Mouse (Mus musculus) hindbrain, embryonic 15.5 days (tissue): ENCODE results near the gene Msrb3. TPM values are rescaled to one million over a fixed set of nuclear protein-coding genes. Genes with fewer than 3 reads are reported as not detected.

Experiments used
- ATAC-seq: fragments of 200-750 bp; cut with Nextera tagmentation; 2 replicates; pipeline ENCODE4 v1.8.0; 2017; ENCODE audit warnings: low read depth, moderate number of reproducible peaks, moderate TSS enrichment; ENCODE audit not compliant: low FRiP score
- H3K27ac ChIP-seq: fragments of 300-500 bp; sonication (generic); replicated peaks from 2 replicates; pipeline ENCODE4 v1.5.1; 2015; ENCODE audit warnings: mild to moderate bottlenecking, inconsistent platforms
- H3K27me3 ChIP-seq: fragments of 300-500 bp; sonication (generic); 2 replicates; pipeline ENCODE4 v1.6.1; 2015; ENCODE audit warnings: control low read depth, inconsistent platforms
- H3K36me3 ChIP-seq: fragments of 300-500 bp; sonication (generic); 2 replicates; pipeline ENCODE4 v1.6.1; 2015; ENCODE audit warnings: control low read depth, inconsistent platforms
- H3K4me1 ChIP-seq: fragments of 300-500 bp; sonication (generic); replicated peaks from 2 replicates; pipeline ENCODE4 v1.6.1; 2015; ENCODE audit warnings: control low read depth, inconsistent platforms
- H3K4me2 ChIP-seq: fragments of 300-500 bp; sonication (generic); 2 replicates; pipeline ENCODE4 v1.6.1; 2015; ENCODE audit warnings: moderate library complexity, mild to moderate bottlenecking, inconsistent platforms
- H3K4me3 ChIP-seq: fragments of 300-500 bp; sonication (generic); 2 replicates; pipeline ENCODE4 v1.5.1; 2015; ENCODE audit warnings: mild to moderate bottlenecking, inconsistent platforms
- H3K9ac ChIP-seq: fragments of 300-500 bp; sonication (generic); 2 replicates; pipeline ENCODE4 v1.6.1; 2015; ENCODE audit warnings: inconsistent platforms
- H3K9me3 ChIP-seq: fragments of 300-500 bp; sonication (generic); 2 replicates; pipeline ENCODE4 v1.6.1; 2016; ENCODE audit warnings: control low read depth, inconsistent platforms
- whole genome bisulfite sequencing: fragments of 180-500 bp; shearing (Covaris S2); methylation state at CpG from one replicate; pipeline ENCODE4 v1.1.7; 2015; 5-methylcytosine and 5-hydroxymethylcytosine counted together
- polyA plus RNA-seq: library from polyadenylated mRNA; unstranded; fragments of >200 nt; fragmentation: Nextera tagmentation; extraction: Ambion mirVana; gene quantifications from 2 replicates; pipeline ENCODE4 v1.2.1, GENCODE M21; 2015

Msrb3 gene
- 1.5 and 2.0 TPM in 2 replicates for polyA plus RNA-seq

DNA sequence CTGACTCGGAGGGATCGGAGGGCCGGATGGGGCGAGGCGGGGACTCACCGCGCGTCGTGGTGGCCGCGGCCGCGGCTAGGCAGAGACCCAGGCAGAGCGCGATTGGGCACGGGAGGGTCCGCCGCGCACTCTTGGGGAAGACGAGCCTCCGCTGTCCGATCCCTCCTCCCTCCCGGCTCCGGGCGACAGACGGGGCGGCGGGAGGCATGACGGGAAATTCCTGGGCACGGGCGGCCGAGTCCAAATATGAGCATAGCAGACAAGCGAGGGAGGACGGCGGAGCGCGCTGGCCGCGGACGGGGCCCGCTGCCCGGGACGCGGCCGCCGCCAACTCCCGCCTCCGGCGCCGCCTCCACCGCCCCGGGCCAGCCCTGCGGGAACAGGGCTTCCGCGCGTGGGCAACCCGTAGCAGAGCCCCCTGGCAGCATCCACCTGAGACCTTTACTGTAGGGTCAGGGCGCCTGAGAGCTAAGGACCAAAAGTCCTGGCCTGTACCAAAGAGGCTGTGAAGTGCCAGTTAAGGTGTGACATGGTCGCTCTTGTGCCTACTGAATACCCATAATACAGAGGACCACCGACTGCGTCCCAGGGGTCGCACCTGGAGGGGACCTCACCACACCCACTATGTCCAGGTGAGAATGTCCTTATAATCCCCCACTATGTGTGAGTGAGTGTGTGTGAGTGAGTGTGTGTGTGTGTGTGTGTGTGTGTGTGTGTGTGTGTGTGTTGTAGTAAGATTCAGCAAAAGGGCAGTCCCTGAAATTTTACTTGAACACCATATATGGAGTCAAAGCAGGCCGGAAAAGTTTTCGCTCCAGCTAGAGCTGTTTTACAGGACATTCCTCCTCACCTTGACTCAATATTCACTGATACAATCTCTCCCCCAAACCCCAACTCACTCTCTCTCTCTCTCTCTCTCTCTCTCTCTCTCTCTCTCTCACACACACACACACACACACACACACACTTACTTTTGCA, at the start of gene Msrb3:
Gene Msrb3, minus strand, starts transcription at position 317 of the 978 bp plus-strand sequence.
- peak within 1 kb of the TSS; percentile 99 for H3K4me2 ChIP-seq
- peak within 1 kb of the TSS; percentile 59 for H3K9ac ChIP-seq
- H3K36me3 ChIP-seq: no peaks in the 10 kb centered on the region
- H3K27me3 ChIP-seq: peaks cover 9% of the 10 kb centered on the region
- 3% methylated on average over 50 of the region's 64 CpGs for WGBS
- H3K27ac ChIP-seq: no peak within 1 kb of the TSS
- H3K4me1 ChIP-seq: peaks cover 11% of the 10 kb centered on the region
- peak within 1 kb of the TSS; percentile 68 for H3K4me3 ChIP-seq
- H3K9me3 ChIP-seq: no peaks in the 10 kb centered on the region
- peak; percentile 84 for ATAC-seq

DNA sequence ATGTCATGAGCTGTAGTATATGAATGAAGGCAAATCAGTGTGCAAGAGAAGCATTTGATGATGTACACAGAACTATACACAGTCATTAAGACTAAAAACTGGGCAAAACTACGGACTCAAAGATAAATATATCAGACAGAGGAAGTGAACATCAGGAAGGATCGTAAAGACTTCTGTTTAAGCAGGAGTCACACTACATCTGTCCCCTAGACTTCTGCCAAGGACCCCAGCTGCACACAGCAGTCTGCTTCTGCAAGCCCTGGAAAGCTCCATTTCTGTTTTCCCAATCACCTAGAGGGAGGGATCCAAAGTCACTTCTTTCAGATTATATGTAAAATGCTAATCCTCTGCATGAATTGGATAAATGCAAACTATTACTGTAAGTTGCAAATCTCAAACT, 49.6 kb upstream of the Msrb3 start:
- no peaks in the 10 kb centered on the region for H3K36me3 ChIP-seq
- no peaks in the 10 kb centered on the region for H3K27me3 ChIP-seq
- H3K9ac ChIP-seq: no peak overlapping the region
- no peaks in the 10 kb centered on the region for H3K4me1 ChIP-seq
- no peak overlapping the region for H3K27ac ChIP-seq
- H3K9me3 ChIP-seq: no peaks in the 10 kb centered on the region
- ATAC-seq: no peak
- WGBS: 89% methylated on average over 2 of the region's 2 CpGs
- H3K4me3 ChIP-seq: no peak overlapping the region
- H3K4me2 ChIP-seq: no peak overlapping the region

DNA sequence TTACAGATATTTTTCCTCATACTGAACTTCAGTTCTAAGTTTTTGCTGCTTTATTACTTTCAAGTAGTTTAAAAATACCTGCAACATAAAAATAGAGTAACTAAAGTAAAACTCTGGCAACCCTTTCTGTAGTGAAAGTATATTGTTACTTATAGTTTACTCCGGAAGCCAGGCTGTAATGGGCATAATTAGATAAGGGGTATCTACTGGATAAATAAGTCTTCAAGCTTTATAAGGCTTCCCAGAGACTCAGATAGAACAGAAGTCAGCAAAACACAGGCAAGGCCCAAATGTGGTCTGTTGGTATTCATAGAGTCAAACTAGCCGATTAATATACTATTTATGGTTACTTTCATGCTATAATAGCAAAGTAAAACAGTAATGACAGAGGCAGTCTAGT, 48.9 kb upstream of the Msrb3 start:
- Histone ChIP-seq H3K4me1 (no peaks in the 10 kb centered on the region), H3K27ac (no peak overlapping the region), H3K9me3 (no peaks in the 10 kb centered on the region), H3K4me2 (no peak overlapping the region), H3K36me3 (no peaks in the 10 kb centered on the region), H3K27me3 (no peaks in the 10 kb centered on the region), H3K4me3 (no peak overlapping the region), H3K9ac (no peak overlapping the region)
- no peak for ATAC-seq
- WGBS: 90% methylated on average over 2 of the region's 2 CpGs

DNA sequence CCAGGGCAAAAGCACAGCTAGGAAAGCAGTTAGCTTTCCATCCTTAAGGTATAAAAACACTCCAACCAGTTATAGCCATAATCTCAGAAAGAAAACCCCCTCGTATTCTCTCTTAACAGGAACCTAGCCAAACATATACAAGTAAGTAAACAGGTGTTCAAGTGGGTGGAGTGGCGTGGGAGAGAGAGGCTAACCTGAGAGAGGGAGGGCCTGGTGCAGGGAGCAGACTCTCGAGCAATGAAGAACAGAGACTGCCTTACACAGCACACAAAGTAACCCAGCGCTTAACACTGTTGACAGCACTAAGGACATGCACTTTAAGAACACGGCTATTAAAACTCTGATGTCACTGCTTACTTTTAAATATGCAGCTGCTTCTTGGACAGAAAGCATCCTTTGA, 47.9 kb upstream of the Msrb3 start:
- Histone ChIP-seq H3K4me1 (no peaks in the 10 kb centered on the region), H3K27me3 (no peaks in the 10 kb centered on the region), H3K4me3 (no peak overlapping the region), H3K4me2 (no peak overlapping the region), H3K27ac (no peak overlapping the region), H3K9me3 (no peaks in the 10 kb centered on the region), H3K36me3 (no peaks in the 10 kb centered on the region), H3K9ac (no peak overlapping the region)
- ATAC-seq: no peak
- 91% methylated on average over 5 of the region's 5 CpGs for WGBS

DNA sequence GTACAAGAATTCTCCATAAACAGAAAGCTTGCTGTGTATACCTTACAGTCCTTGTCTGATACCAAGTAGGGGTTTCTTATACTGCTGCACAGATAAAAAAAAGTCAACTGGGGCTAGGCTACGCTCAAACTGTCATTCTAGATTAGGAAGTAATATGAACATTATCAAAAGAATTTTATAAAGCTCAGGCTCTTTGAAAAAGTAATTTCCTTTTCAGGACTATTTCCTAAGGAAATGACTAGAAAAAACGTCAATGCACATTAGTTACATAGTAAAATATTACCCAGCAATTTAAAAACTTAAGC, 40.0 kb upstream of the Msrb3 start:
- H3K9me3 ChIP-seq: no peaks in the 10 kb centered on the region
- no peaks in the 10 kb centered on the region for H3K4me1 ChIP-seq
- no peak overlapping the region for H3K9ac ChIP-seq
- H3K36me3 ChIP-seq: no peaks in the 10 kb centered on the region
- no peak overlapping the region for H3K27ac ChIP-seq
- 86% methylated on average over 2 of the region's 2 CpGs for WGBS
- no peaks in the 10 kb centered on the region for H3K27me3 ChIP-seq
- H3K4me3 ChIP-seq: no peak overlapping the region
- H3K4me2 ChIP-seq: no peak overlapping the region
- no peak for ATAC-seq

DNA sequence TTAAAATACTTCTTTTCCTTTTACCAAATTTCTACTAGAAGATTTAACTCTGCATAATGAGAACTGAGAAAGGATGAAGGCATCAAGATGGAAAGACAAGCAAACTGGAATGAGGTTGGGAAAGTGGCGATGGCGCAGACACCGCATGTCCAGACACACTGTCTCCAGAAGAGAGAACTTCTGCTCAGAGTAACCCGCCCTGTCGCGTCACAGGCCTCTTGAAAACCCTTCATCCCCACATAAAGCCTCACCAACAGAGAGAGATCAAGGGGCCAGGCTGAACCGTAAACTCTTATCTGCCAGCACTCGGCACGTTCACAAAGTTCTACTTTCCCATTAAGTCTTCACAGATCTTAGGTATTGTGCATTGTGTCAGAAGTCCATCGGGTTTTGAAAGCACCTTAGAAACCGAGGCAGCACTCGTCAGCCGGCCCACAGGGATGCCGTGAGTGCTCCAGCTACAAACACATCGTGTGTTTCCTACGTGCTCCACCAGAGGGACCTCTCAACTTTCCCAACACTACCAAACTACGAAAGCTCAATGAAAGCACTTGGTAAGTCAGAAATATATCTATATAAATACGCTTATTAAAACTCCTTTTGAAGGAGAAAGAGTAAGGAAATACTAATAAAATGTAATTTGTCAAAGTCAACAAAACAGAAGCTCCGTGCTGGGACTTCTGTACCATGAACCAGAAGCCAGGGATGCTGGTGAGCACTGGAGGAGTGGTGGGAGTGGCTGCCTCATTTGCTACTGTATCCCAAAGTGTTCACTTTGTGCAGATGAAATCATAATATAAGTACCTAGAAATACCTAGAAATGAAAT, 39.4 kb upstream of the Msrb3 start:
- Histone ChIP-seq H3K9ac (no peak overlapping the region), H3K4me3 (no peak overlapping the region), H3K4me2 (no peak overlapping the region), H3K27ac (no peak overlapping the region), H3K36me3 (no peaks in the 10 kb centered on the region), H3K27me3 (no peaks in the 10 kb centered on the region), H3K4me1 (no peaks in the 10 kb centered on the region), H3K9me3 (no peaks in the 10 kb centered on the region)
- 52% methylated on average over 19 of the region's 19 CpGs for WGBS
- ATAC-seq: 0 out of 2 replicates have a peak, but pooled peaks have one; percentile 51

DNA sequence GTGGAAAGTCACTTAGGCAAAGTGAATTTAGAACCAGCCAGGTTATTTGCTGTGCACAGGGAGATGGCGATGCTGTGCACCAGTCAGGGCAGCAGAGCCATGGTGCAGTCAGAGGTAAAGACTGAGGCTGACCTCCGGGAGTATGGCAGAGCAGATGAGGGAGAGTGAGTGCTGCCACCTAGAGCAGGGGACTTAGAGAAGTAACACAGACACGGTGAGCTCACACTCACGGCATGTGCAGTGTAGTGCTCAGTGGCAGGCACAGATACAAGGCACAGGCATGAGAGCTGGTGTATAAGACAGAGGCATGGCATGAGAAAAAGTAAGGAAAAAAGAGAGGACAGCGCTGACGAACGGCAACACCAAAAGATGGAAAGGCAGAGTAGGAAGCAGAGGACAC, 30.6 kb upstream of the Msrb3 start:
- Histone ChIP-seq H3K4me1 (no peaks in the 10 kb centered on the region), H3K36me3 (peaks cover 6% of the 10 kb centered on the region; the same call in 1 of the 2 replicates), H3K9ac (no peak overlapping the region), H3K4me3 (no peak overlapping the region), H3K4me2 (no peak overlapping the region), H3K27ac (no peak overlapping the region), H3K9me3 (no peaks in the 10 kb centered on the region), H3K27me3 (no peaks in the 10 kb centered on the region)
- ATAC-seq: no peak
- WGBS: 78% methylated on average over 7 of the region's 7 CpGs

DNA sequence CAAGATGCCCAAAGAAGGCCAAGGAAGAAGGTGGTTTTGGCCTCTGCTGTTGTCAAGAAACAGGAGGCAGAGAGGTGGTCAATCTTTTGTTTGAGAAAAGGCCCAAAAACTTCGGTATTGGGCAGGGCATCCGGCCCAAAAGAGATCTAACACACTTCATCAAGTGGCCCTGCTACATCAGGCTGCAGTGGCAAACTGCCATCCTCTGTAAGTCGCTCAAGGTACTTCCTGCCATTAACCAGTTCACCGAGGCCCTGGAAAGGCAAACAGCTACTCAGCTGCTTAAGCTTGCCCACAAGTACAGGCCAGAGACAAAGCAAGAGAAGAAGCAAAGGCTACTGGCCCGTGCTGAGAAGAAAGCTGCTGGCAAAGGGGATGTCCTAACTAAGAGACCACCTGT, 29.3 kb upstream of the Msrb3 start:
- Histone ChIP-seq H3K4me2 (no peak overlapping the region), H3K27me3 (no peaks in the 10 kb centered on the region), H3K4me1 (no peaks in the 10 kb centered on the region), H3K9ac (no peak overlapping the region), H3K4me3 (no peak overlapping the region), H3K27ac (no peak overlapping the region), H3K36me3 (peaks cover 6% of the 10 kb centered on the region; the same call in 1 of the 2 replicates), H3K9me3 (no peaks in the 10 kb centered on the region)
- no peak for ATAC-seq
- WGBS: 93% methylated on average over 5 of the region's 5 CpGs

DNA sequence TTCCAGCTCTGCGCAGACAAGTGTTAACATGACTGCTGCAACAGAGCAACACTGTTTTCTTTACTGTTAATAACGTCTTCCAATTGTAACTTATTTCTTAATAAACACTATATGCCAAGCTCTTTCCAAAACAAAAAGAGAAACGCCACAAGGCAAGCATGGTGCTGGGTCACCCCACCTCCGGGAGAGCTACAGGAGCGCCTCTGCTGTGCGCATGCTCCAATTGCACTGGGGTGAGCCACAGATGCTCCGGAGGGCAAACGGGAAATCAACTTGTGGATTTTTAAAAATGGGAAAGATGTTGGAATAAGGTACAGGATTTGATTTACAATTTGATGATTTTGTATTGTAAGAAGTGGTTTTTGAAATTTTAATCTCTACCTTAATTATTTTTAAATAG, 27.3 kb upstream of the Msrb3 start:
- H3K27me3 ChIP-seq: no peaks in the 10 kb centered on the region
- H3K36me3 ChIP-seq: peaks cover 6% of the 10 kb centered on the region; the same call in 1 of the 2 replicates
- H3K4me3 ChIP-seq: no peak overlapping the region
- H3K4me1 ChIP-seq: no peaks in the 10 kb centered on the region
- no peaks in the 10 kb centered on the region for H3K9me3 ChIP-seq
- H3K4me2 ChIP-seq: no peak overlapping the region
- no peak overlapping the region for H3K27ac ChIP-seq
- H3K9ac ChIP-seq: no peak overlapping the region
- no peak for ATAC-seq
- WGBS: 91% methylated on average over 8 of the region's 8 CpGs

DNA sequence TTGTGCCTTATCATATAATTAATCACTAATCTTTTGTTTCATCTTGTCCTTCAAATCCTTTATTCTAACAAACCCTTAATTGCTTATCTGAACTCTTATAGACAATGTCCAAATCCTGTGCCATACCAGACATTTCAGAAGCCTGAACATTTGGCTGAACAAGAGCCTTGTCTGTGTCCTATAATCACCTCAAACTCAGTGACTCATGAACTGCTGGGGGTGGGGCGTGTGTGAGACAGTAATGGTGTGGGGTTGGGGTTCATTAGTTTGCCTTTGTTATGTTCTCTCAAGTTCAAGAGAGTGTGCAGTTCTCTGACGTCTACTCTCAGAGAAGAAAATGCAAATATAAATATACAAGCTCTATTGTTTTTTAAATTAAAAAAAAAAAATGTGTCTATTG, 22.6 kb upstream of the Msrb3 start:
- H3K9ac ChIP-seq: no peak overlapping the region
- 67% methylated on average over 2 of the region's 2 CpGs for WGBS
- ATAC-seq: no peak
- no peaks in the 10 kb centered on the region for H3K27me3 ChIP-seq
- H3K36me3 ChIP-seq: peaks cover 6% of the 10 kb centered on the region; the same call in 1 of the 2 replicates
- no peaks in the 10 kb centered on the region for H3K4me1 ChIP-seq
- no peak overlapping the region for H3K4me2 ChIP-seq
- H3K4me3 ChIP-seq: no peak overlapping the region
- H3K27ac ChIP-seq: no peak overlapping the region
- H3K9me3 ChIP-seq: no peaks in the 10 kb centered on the region

DNA sequence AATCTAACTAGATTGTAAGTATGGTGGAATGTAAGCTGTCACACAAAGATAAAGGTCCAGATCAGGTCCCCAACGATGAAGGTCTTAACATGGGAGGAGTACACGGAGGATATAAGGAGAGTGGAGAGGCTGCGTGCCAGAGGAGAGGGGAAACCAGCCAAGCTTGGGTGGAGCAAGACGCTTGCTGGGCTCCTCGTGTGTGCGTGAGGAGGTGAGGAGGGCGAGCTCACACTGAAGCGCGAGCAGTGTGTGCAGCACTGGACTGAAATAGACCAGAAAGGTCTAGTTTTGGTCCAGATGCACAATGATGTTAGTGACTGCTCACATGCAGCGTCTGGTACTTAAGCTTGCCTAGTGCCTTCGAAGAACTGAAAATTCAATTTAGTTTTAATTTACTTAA, 21.7 kb upstream of the Msrb3 start:
- 78% methylated on average over 11 of the region's 11 CpGs for WGBS
- Histone ChIP-seq H3K4me2 (no peak overlapping the region), H3K9me3 (no peaks in the 10 kb centered on the region), H3K36me3 (peaks cover 6% of the 10 kb centered on the region; the same call in 1 of the 2 replicates), H3K4me3 (no peak overlapping the region), H3K27ac (peak overlapping the region; percentile 51; the same call in 1 of the 2 replicates), H3K9ac (no peak overlapping the region), H3K27me3 (no peaks in the 10 kb centered on the region), H3K4me1 (no peaks in the 10 kb centered on the region)
- no peak for ATAC-seq

DNA sequence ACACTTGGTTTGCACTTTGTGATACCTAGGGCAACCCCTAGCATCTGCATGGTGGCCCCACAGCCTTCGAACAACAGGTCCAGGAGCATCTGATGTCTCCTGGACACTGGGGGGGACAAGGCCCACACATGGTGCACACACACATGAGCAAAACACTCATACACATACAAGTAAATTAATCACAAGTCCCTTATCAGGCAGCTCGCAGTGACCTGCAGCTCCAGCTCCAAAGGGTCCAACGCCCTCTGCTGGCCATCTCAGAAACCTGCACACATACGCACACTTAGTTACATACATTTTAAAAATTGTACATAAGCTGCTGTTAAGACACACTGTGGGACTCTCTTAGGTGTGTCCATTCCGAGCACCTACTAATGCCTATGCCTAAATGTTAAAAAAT, 17.3 kb upstream of the Msrb3 start:
- Histone ChIP-seq H3K9me3 (no peaks in the 10 kb centered on the region), H3K36me3 (no peaks in the 10 kb centered on the region), H3K4me1 (no peaks in the 10 kb centered on the region), H3K27me3 (no peaks in the 10 kb centered on the region), H3K9ac (no peak overlapping the region), H3K4me3 (no peak overlapping the region), H3K27ac (no peak overlapping the region), H3K4me2 (no peak overlapping the region)
- no peak for ATAC-seq
- 91% methylated on average over 5 of the region's 5 CpGs for WGBS
